Mouse (Mus musculus) C2C12 (cell line): ENCODE results near the gene Riox2. TPM values are rescaled to one million over a fixed set of nuclear protein-coding genes. Genes with fewer than 3 reads are reported as not detected.

Experiments
- H3K27me3 ChIP-seq: one replicate; pipeline ENCODE4 v1.6.1; 2011; ENCODE audit not compliant: control insufficient read depth, insufficient read depth, insufficient read length
- H3K36me3 ChIP-seq: one replicate; pipeline ENCODE4 v1.6.1; 2011; ENCODE audit not compliant: control insufficient read depth, insufficient read depth
- H3K4me3 ChIP-seq: one replicate; pipeline ENCODE4 v1.5.1; 2011; ENCODE audit warnings: mild to moderate bottlenecking, control low read depth; ENCODE audit not compliant: poor library complexity, insufficient read depth, severe bottlenecking
- H3K79me2 ChIP-seq: one replicate; pipeline ENCODE4 v1.6.1; 2011; ENCODE audit not compliant: control insufficient read depth, insufficient read depth
- H3K79me3 ChIP-seq: one replicate; pipeline ENCODE4 v1.6.1; 2011; ENCODE audit warnings: low read depth, control low read depth
- H3ac ChIP-seq: one replicate; pipeline ENCODE3; 2011; ENCODE audit warnings: low read depth; ENCODE audit not compliant: control insufficient read depth, insufficient read length
- CEBPB ChIP-seq: IDR thresholded peaks from one replicate; pipeline ENCODE4 v1.6.1; 2011; ENCODE audit warnings: low read depth, mild to moderate bottlenecking, control low read depth, moderate library complexity
- CTCF ChIP-seq: IDR thresholded peaks from one replicate; pipeline ENCODE4 v1.5.1; 2011; ENCODE audit not compliant: control insufficient read depth, insufficient read depth, insufficient read length
- FOSL1 ChIP-seq: IDR thresholded peaks from one replicate; pipeline ENCODE4 v1.8.0; 2011; ENCODE audit warnings: mild to moderate bottlenecking, low read length; ENCODE audit not compliant: poor library complexity, insufficient read depth, severe bottlenecking
- MAX ChIP-seq: IDR thresholded peaks from one replicate; pipeline ENCODE4 v1.6.1; 2011; ENCODE audit warnings: mild to moderate bottlenecking, control low read depth
- MYOD1 ChIP-seq: IDR thresholded peaks from one replicate; pipeline ENCODE4 v1.6.1; 2011; ENCODE audit warnings: low read depth; ENCODE audit not compliant: control insufficient read depth, insufficient read length
- MYOG ChIP-seq: IDR thresholded peaks from one replicate; pipeline ENCODE4 v1.6.1; 2011; ENCODE audit not compliant: control insufficient read depth, insufficient read length; ENCODE audit errors: extremely low read depth
- USF1 ChIP-seq: IDR thresholded peaks from one replicate; pipeline ENCODE4 v1.6.1; 2011; ENCODE audit warnings: low read depth, mild to moderate bottlenecking, control low read depth, moderate library complexity
- polyA plus RNA-seq: library from polyadenylated mRNA; unstranded; fragments of >200 nt; fragmentation: generic; extraction: Trizol; gene quantifications from one replicate; pipeline ENCODE4 v1.2.1, GENCODE M21; 2012; ENCODE audit warnings: missing spikeins

Gene Riox2
- polyA plus RNA-seq, 1 experiment, result 18.7 TPM

- TF ChIP-seq CTCF (no peak), FOSL1 (no peak), CEBPB (no peak), MYOD1 (no peak), MAX (no peak), MYOG (no peak), USF1 (no peak)
- H3K36me3 ChIP-seq, result peaks cover 4% of the 10 kb centered on the region
Observed at GRCm38 (mm10) chr16:59541382-59541781, 69.8 kb downstream of the Riox2 start.

More at GRCm38 (mm10) chr16:59541382-59541781, 69.8 kb downstream of the Riox2 start:
- H3K4me3 ChIP-seq, result no peak overlapping the region
- no peaks in the 10 kb centered on the region for H3K27me3 ChIP-seq
- H3K79me2 ChIP-seq, result no peaks in the 10 kb centered on the region
- H3ac ChIP-seq, result no peak overlapping the region
- H3K79me3 ChIP-seq, result no peaks in the 10 kb centered on the region

Other genes with a start within 250 kb of the Riox2 start
- gene Olfr201, start 199.1 kb upstream of the Riox2 start, polyA plus RNA-seq, result not detected
- gene Olfr202, start 185.0 kb upstream of the Riox2 start, polyA plus RNA-seq, result not detected
- gene Olfr203, start 172.9 kb upstream of the Riox2 start, polyA plus RNA-seq, result not detected
- not detected for gene Olfr204, start 153.5 kb upstream of the Riox2 start, polyA plus RNA-seq
- not detected for gene Olfr205, start 140.6 kb upstream of the Riox2 start, polyA plus RNA-seq
- not detected for gene Olfr206, start 122.5 kb upstream of the Riox2 start, polyA plus RNA-seq
- gene Olfr209, start 107.8 kb upstream of the Riox2 start, polyA plus RNA-seq, result not detected
- gene Gabrr3, start 64.4 kb upstream of the Riox2 start, polyA plus RNA-seq, result not detected
- 2.4 TPM for gene Crybg3, start 129.2 kb downstream of the Riox2 start, polyA plus RNA-seq
- 7.2 TPM for gene Arl6, start 167.6 kb downstream of the Riox2 start, polyA plus RNA-seq